Mouse (Mus musculus): ENCODE results near the gene 1700023F06Rik. TPM values are rescaled to one million over a fixed set of nuclear protein-coding genes. Genes with fewer than 3 reads are reported as not detected.
A peak's percentile ranks its signal among the peaks of the same experiment; 100 is the strongest.

Gene 1700023F06Rik
- total and polyA plus RNA-seq, 3 experiments = not detected

- peaks cover 11 to 67% of the 10 kb centered on the region in 2 experiments for H3K4me1 ChIP-seq (ENCODE audit: control insufficient read depth in 1 of 2, insufficient read depth in 2 of 2)
- H3K27ac ChIP-seq (ENCODE audit: insufficient read depth, low read depth) = peak overlapping the region; percentile 30; the same call in 1 of the 2 replicates
- dilution Hi-C loops (cut with MboI; ENCODE audit: extremely low pct_ligation_motif_present, extremely low pct_unique_long_range_greater_than_20kb, low sequenced_read_pairs) = no loop called here
- peak; percentile 44 for DNase-seq (ENCODE audit: extremely low read depth)
- H3K9ac ChIP-seq (ENCODE audit: insufficient read depth, low read depth) = peak overlapping the region; percentile 58
- H3K36me3 ChIP-seq (replicated peaks in 1 of 2; ENCODE audit: control insufficient read depth in 1 of 2, insufficient read depth in 1 of 2, low read length in 1 of 2) = no peaks in the 10 kb centered on the region
- no peak for TF ChIP-seq BHLHE40 (IDR thresholded peaks at IDR 0.05; ENCODE audit: low read depth, low read length)
- TF ChIP-seq ZKSCAN1 (IDR thresholded peaks at IDR 0.05; ENCODE audit: borderline replicate concordance, low read depth, low read length) = no peak
- no peak for TF ChIP-seq SMC3 (IDR thresholded peaks at IDR 0.05; ENCODE audit: low read depth, low read length)
- no peak for TF ChIP-seq ZC3H11A (IDR thresholded peaks at IDR 0.05; ENCODE audit: low read depth, low read length)
- TF ChIP-seq CHD2 (IDR thresholded peaks at IDR 0.05; ENCODE audit: low read length) = no peak
- no peak for TF ChIP-seq MEF2A (IDR thresholded peaks at IDR 0.05; ENCODE audit: borderline replicate concordance, low read depth, low read length)
- TF ChIP-seq EP300 (IDR thresholded peaks at IDR 0.05; ENCODE audit: low read length) = no peak
- no peak for TF ChIP-seq MAFK (IDR thresholded peaks at IDR 0.05; ENCODE audit: insufficient replicate concordance, low read length)
- no peak for TF ChIP-seq TCF12 (IDR thresholded peaks at IDR 0.05; ENCODE audit: low read depth, low read length)
- TF ChIP-seq KAT2A (IDR thresholded peaks at IDR 0.05; ENCODE audit: insufficient replicate concordance, low read length) = no peak
- TF ChIP-seq JUN (IDR thresholded peaks at IDR 0.05; ENCODE audit: insufficient read depth, low read depth, low read length) = no peak
- peak; percentile 44; the same call in 1 of the 2 replicates for TF ChIP-seq MXI1 (IDR thresholded peaks at IDR 0.05; ENCODE audit: low read depth, low read length)
- TF ChIP-seq POLR2AphosphoS2 (IDR thresholded peaks at IDR 0.05; ENCODE audit: low read depth, low read length) = no peak
- no peak for TF ChIP-seq USF2 (conservative IDR thresholded peaks at IDR 0.05; ENCODE audit: low read depth, low read length)
- TF ChIP-seq MAZ (IDR thresholded peaks at IDR 0.05; ENCODE audit: low read depth, low read length) = no peak
- no peak for TF ChIP-seq ETS1 (conservative IDR thresholded peaks at IDR 0.05; ENCODE audit: low read depth, low read length)
- peak; percentile 21; the same call in 1 of the 2 replicates for TF ChIP-seq UBTF (IDR thresholded peaks at IDR 0.05; ENCODE audit: low read depth, low read length)
- no peak for TF ChIP-seq E2F4 (IDR thresholded peaks at IDR 0.05; ENCODE audit: insufficient replicate concordance, low read depth, low read length)
- 0 out of 2 replicates have a peak, but pooled peaks have one; percentile 10 for TF ChIP-seq SIN3A (IDR thresholded peaks at IDR 0.05; ENCODE audit: low read length)
- no peak for TF ChIP-seq ELF1 (IDR thresholded peaks at IDR 0.05; ENCODE audit: low read depth, low read length)
- no peak for TF ChIP-seq MYC (IDR thresholded peaks at IDR 0.05; ENCODE audit: low read depth, low read length)
- TF ChIP-seq CHD1 (IDR thresholded peaks at IDR 0.05; ENCODE audit: low read depth, low read length) = no peak
- H3K79me2 ChIP-seq (replicated peaks; ENCODE audit: control insufficient read depth, extremely low read depth, insufficient read depth, poor library complexity, severe bottlenecking) = peaks cover 33% of the 10 kb centered on the region
- peak overlapping the region; percentile 69 to 79 (median 78) for H3K4me3 ChIP-seq (replicated peaks in 1 of 3; ENCODE audit: low read depth in 2 of 3, low read length in 2 of 3, poor library complexity in 1 of 3)
- H3K4me2 ChIP-seq (ENCODE audit: insufficient read depth, low read depth, poor library complexity, severe bottlenecking) = peak overlapping the region; percentile 93; the same call in 1 of the 2 replicates
- in situ Hi-C loops (cut with MboI; ENCODE audit: low pct_ligation_motif_present, low pct_unique_long_range_greater_than_20kb, low sequenced_read_pairs) = loop anchor here (5.0 to 25.0 kb wide), 3 partner anchors 101 to 391 kb away; no protein-coding TSS in a partner anchor
- peaks cover 2% of the 10 kb centered on the region for H3K9me3 ChIP-seq (replicated peaks; ENCODE audit: low read length)
- H3K27me3 ChIP-seq (replicated peaks) = no peaks in the 10 kb centered on the region
These were observed 37.1 kb downstream of the 1700023F06Rik start for GRCm38 (mm10) chr11:103171286-103171620.

All from CH12.LX (cell line).